Mouse (Mus musculus) gastrocnemius, postnatal 4 days (tissue): ENCODE data around the gene Unc5cl. TPM values are rescaled to one million over a fixed set of nuclear protein-coding genes. Genes with fewer than 3 reads are reported as not detected.
"Not testable (repeated sequence)": the region's sequence is repeated elsewhere in the genome, so short reads cannot be mapped to it uniquely, and the experiment has no call there.

Experiments
- DNase-seq, 2 experiments: peaks; one replicate each; pipeline ENCODE4 v3.0.0; 2021 to 2022; ENCODE audit warnings: low spot score in 2 of 2, mixed read lengths in 2 of 2
- total RNA-seq, 2 experiments: library from RNA; stranded (reverse); gene quantifications; 2 replicates each; pipeline ENCODE4 v1.2.3; 2021

The Unc5cl gene
- total RNA-seq, 2 experiments from 2014 or later: not detected

DNA sequence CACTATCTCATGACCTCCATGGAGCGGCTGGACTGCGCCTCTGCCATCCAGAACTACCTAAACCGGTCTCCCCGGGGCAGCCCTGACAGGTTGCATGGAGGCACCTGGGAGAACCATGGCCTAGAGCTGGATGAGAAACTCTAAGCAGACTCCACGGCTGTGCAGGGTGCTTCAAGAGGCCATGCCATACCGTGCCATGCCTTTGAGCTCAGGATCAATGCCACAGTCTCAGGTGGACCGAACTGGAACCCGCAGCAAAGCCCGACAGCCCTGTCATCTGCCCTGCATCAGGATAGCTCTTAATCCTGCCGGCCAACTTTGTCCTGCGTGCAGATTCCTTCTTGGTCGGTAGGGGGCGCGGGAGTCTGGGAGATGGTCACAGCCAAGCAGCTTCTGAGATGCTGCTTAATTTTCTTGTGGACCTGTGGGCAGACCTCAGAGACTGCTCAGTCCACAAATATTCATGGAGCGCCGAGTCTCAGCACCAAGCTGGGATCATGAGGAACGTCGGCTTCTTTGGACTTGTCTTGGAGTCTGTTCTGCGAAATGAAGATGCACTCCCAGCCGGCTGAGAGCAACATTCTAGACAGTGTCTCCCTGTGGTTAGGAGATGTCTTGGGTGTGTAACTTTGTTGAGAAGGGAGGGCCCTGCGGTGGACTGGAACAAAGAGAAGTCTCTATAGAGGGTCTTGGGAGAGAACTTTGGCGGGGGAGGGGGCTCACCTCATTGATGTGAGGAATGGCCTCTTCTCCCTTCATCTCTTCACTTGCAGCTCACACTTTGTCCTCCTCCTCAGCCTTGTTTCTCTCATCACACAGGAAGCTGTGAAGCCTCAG, 12.9 kb downstream of the Unc5cl start:
- DNase-seq: peak; percentile 69 to 76

- not testable (repeated sequence) for DNase-seq
Measured at GRCm38 (mm10) chr17:48474282-48474681, 19.6 kb downstream of the Unc5cl start.

DNA sequence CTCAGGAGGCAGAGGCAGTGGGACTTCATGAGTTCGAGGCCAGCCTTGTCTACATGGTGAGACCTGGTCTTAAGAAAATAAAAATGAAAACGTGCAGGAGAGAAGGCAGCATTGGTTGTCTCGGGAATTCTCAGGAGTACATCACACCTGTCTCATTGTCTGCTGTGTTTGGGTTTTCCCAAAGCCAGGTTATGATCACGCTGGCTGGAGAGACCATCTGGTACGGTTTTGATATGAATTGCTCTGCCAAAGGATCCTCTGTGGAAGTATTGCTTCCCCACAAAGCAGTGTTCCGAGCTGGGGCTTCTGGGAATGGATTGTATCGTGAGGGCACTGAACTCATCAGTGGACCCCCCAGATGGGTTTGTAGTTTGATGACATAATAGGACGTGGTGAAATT, 20.7 kb downstream of the Unc5cl start:
- DNase-seq: no peak

GRCm38 (mm10) chr17:48479952-48480351, 25.3 kb downstream of the Unc5cl start:
- no peak for DNase-seq

DNA sequence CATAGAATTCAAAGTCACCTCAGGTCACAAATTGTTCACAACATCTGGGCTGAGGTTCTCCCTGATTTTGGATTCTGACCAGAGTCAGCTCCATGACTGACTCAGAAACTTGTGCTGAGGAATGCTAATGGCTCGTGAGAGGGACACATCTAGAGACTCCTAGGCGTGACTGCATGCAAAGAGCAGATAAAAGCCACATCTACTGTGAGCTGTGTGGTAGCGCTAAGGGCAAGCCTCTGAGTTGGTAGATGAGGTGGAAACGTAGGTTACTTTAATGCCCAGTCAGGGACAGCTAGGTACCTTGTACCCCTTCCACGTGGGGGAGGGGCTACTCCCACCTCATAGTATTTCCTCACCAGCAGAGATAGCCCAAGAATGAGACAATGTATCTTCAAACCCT, 29.1 kb downstream of the Unc5cl start:
- DNase-seq: no peak

DNA sequence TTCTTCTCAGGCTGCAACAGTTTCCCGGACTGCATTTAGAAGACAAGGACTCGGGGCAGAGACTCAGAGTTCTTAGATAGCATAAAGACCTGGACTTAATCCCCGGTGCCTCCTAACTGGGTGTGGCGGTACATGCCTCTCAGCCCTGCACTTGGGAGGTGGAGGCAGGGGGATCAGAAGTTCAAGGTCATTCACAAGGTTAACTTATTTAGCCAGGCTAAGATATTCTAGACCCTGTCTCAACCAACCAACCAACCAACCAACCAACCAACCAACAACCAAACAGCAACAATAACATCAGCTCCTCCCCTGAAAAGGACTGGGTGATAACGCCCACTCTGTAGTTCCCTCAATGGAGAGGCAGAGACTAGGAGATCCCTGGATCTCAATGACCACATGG, 29.5 kb downstream of the Unc5cl start:
- DNase-seq: no peak

- no peak for DNase-seq
Measured at GRCm38 (mm10) chr17:48489466-48489865, 34.8 kb downstream of the Unc5cl start.

- DNase-seq: no peak
Measured at GRCm38 (mm10) chr17:48492621-48493020, 37.9 kb downstream of the Unc5cl start.

GRCm38 (mm10) chr17:48493582-48493981, 38.9 kb downstream of the Unc5cl start:
- DNase-seq: no peak

GRCm38 (mm10) chr17:48493986-48494385, 39.3 kb downstream of the Unc5cl start:
- no peak for DNase-seq

- no peak for DNase-seq
Measured at GRCm38 (mm10) chr17:48497986-48498385, 43.3 kb downstream of the Unc5cl start.

GRCm38 (mm10) chr17:48500846-48501445, 46.2 kb downstream of the Unc5cl start:
- DNase-seq: no peak

GRCm38 (mm10) chr17:48505006-48505405, 50.3 kb downstream of the Unc5cl start:
- no peak for DNase-seq

- no peak for DNase-seq
Measured at GRCm38 (mm10) chr17:48506986-48507385, 52.3 kb downstream of the Unc5cl start.

DNA sequence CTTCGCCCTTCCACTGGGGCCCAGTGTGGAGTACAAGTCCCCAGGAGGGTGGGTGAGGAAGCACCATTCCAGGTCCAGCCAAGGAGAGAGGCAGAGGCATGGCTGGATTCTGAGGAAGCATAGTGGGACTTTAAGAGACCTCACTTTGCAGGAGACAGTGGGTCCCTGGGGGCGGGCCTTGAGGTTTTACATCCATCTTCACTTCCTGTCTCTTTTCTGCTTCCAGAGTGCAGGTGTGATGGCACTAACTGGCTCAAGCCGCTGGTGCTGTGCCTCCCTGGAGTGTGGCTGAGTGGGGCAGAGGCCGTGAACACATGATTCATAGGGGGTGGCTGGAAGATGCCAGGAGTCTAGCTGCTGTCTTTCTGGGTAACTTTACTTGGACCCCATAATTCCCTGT, 54.9 kb downstream of the Unc5cl start:
- DNase-seq: no peak

- DNase-seq: no peak
Measured at GRCm38 (mm10) chr17:48512614-48513281, 58.0 kb downstream of the Unc5cl start.

- no peak for DNase-seq
Measured at GRCm38 (mm10) chr17:48514613-48515012, 59.9 kb downstream of the Unc5cl start.

DNA sequence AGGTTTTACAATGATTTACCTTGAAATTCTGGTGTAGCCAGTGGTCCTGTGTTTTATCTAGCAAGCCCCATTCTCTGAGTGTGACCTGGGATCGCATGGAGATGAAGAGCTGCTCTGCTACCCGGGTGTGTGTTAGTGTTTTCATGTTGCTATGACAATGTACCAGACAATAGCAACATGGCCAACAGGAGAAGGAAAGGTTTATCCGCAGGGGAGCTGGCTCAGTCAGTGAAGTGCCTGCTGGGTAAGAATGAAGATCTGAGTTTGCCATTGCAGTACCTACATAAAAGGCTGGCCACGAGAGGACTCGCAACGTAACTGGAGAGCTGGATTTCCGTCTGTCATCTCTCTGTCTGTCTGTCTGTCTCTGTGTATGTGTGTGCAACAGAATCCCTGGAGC, 64.3 kb downstream of the Unc5cl start:
- no peak for DNase-seq

GRCm38 (mm10) chr17:48520352-48520751, 65.7 kb downstream of the Unc5cl start:
- no peak for DNase-seq

- DNase-seq: no peak
Measured at GRCm38 (mm10) chr17:48523056-48523455, 68.4 kb downstream of the Unc5cl start.

GRCm38 (mm10) chr17:48533844-48534705, 79.4 kb downstream of the Unc5cl start:
- DNase-seq: no peak
